Mouse (Mus musculus) left cerebral cortex, adult 2 months (tissue): ENCODE measurements around the gene Hsd17b14. TPM values are rescaled to one million over a fixed set of nuclear protein-coding genes. Genes with fewer than 3 reads are reported as not detected.
A peak's percentile ranks its signal among the peaks of the same experiment; 100 is the strongest.

ENCODE experiments used
- DNase-seq, 2 experiments: peaks; one replicate each; pipeline ENCODE4 v3.0.0; 2021 to 2022; ENCODE audit warnings: low spot score in 2 of 2, mixed read lengths in 1 of 2; ENCODE audit errors: extremely low spot score in 1 of 2
- H3K27ac ChIP-seq: fragments of 200-600 bp; 2 replicates; pipeline ENCODE4 v1.8.1; 2022
- H3K4me3 ChIP-seq: fragments of 200-600 bp; 2 replicates; pipeline ENCODE4 v1.8.1; 2022
- CTCF ChIP-seq: fragments of 200-600 bp; IDR thresholded peaks from 2 replicates; pipeline ENCODE4 v1.8.1; 2022; ENCODE audit warnings: antibody characterized with exemption, mild to moderate bottlenecking, moderate library complexity
- intact Hi-C: fragments of 180-260 bp; cut with DNase I; formaldehyde crosslinking; loops from one replicate; pipeline ENCODE4 v1.15.1; 2025
- total RNA-seq, 2 experiments: library from RNA; stranded (reverse); gene quantifications; 2 replicates each; pipeline ENCODE4 v1.2.3; 2021

Hsd17b14 gene
- total RNA-seq, 2 experiments from 2014 or later: 0.61 to 0.68 TPM

GRCm38 (mm10) chr7:45535676-45536075 is 19.0 kb upstream of the Hsd17b14 start:
- DNase-seq: no peak
- Histone ChIP-seq H3K4me3 (no peak overlapping the region), H3K27ac (no peak overlapping the region)
- intact Hi-C loops: no loop called here
- peak; percentile 1; the same call in 1 of the 2 replicates for TF ChIP-seq CTCF

- intact Hi-C loops: no loop called here
- H3K27ac ChIP-seq: peak overlapping the region; percentile 73
- H3K4me3 ChIP-seq: peak overlapping the region; percentile 69
- TF ChIP-seq CTCF: no peak
- no peak for DNase-seq
Observed at GRCm38 (mm10) chr7:45537602-45538001, 17.1 kb upstream of the Hsd17b14 start.

- intact Hi-C loops: no loop called here
- TF ChIP-seq CTCF: peak; percentile 21; the same call in 1 of the 2 replicates
- peak; percentile 51 to 74 for DNase-seq
- H3K27ac ChIP-seq: peak overlapping the region; percentile 73
- H3K4me3 ChIP-seq: peak overlapping the region; percentile 69
Observed at GRCm38 (mm10) chr7:45538163-45539041, 16.3 kb upstream of the Hsd17b14 start.

GRCm38 (mm10) chr7:45539095-45539494 is 15.6 kb upstream of the Hsd17b14 start:
- DNase-seq: no peak

GRCm38 (mm10) chr7:45540213-45540612 is 14.5 kb upstream of the Hsd17b14 start:
- H3K4me3 ChIP-seq: no peak overlapping the region
- no peak for TF ChIP-seq CTCF
- intact Hi-C loops: no loop called here
- DNase-seq: no peak
- peak overlapping the region; percentile 7; the same call in 1 of the 2 replicates for H3K27ac ChIP-seq

More at GRCm38 (mm10) chr7:45539095-45539494, 15.6 kb upstream of the Hsd17b14 start:
- intact Hi-C loops: no loop called here
- no peak for TF ChIP-seq CTCF
- H3K27ac ChIP-seq: no peak overlapping the region
- H3K4me3 ChIP-seq: no peak overlapping the region

- TF ChIP-seq CTCF: peak; percentile 22
- intact Hi-C loops: no loop called here
- DNase-seq: no peak
- no peak overlapping the region for H3K4me3 ChIP-seq
- H3K27ac ChIP-seq: no peak overlapping the region
Observed at GRCm38 (mm10) chr7:45544525-45544924, 10.2 kb upstream of the Hsd17b14 start.

GRCm38 (mm10) chr7:45549641-45550436 is 4.9 kb upstream of the Hsd17b14 start:
- no peak for TF ChIP-seq CTCF
- intact Hi-C loops: no loop called here
- Histone ChIP-seq H3K27ac (no peak overlapping the region), H3K4me3 (no peak overlapping the region)
- no peak for DNase-seq

- intact Hi-C loops: no loop called here
- Histone ChIP-seq H3K4me3 (no peak overlapping the region), H3K27ac (no peak overlapping the region)
- TF ChIP-seq CTCF: no peak
- DNase-seq: no peak
Observed at GRCm38 (mm10) chr7:45550821-45551511, 3.7 kb upstream of the Hsd17b14 start.

- no peak for DNase-seq
- intact Hi-C loops: no loop called here
- no peak for TF ChIP-seq CTCF
Observed at GRCm38 (mm10) chr7:45551512-45551883, 3.2 kb upstream of the Hsd17b14 start.

GRCm38 (mm10) chr7:45553519-45553918 is 1.2 kb upstream of the Hsd17b14 start:
- TF ChIP-seq CTCF: no peak
- Histone ChIP-seq H3K27ac (no peak overlapping the region), H3K4me3 (no peak overlapping the region)
- DNase-seq: no peak
- intact Hi-C loops: no loop called here

More at GRCm38 (mm10) chr7:45551512-45551883, 3.2 kb upstream of the Hsd17b14 start:
- Histone ChIP-seq H3K4me3 (no peak overlapping the region), H3K27ac (no peak overlapping the region)

GRCm38 (mm10) chr7:45553990-45554389 is 703 bp upstream of the Hsd17b14 start:
- no peak overlapping the region for H3K27ac ChIP-seq

More at GRCm38 (mm10) chr7:45553990-45554389, 703 bp upstream of the Hsd17b14 start:
- no peak overlapping the region for H3K4me3 ChIP-seq
- intact Hi-C loops: no loop called here
- DNase-seq: no peak
- TF ChIP-seq CTCF: no peak
